Mouse (Mus musculus): ENCODE measurements around the gene Cnksr3.

Cnksr3 gene

GRCm38 (mm10) chr10:7077971-7078370 is 134.1 kb downstream of the Cnksr3 start:
- DNase-seq (ENCODE audit: low read depth, low spot score), result no peak

GRCm38 (mm10) chr10:7077389-7077808 is 134.6 kb downstream of the Cnksr3 start:
- DNase-seq (ENCODE audit: low read depth, low spot score), result no peak

GRCm38 (mm10) chr10:7076662-7077211 is 135.3 kb downstream of the Cnksr3 start:
- DNase-seq (ENCODE audit: low read depth, low spot score), result no peak

- peak; percentile 62 for DNase-seq (ENCODE audit: low read depth, low spot score)
These were observed 135.8 kb downstream of the Cnksr3 start for GRCm38 (mm10) chr10:7076201-7076600.

GRCm38 (mm10) chr10:7075661-7076060 is 136.4 kb downstream of the Cnksr3 start:
- DNase-seq (ENCODE audit: low read depth, low spot score), result no peak

- DNase-seq (ENCODE audit: low read depth, low spot score), result no peak
These were observed 137.8 kb downstream of the Cnksr3 start for GRCm38 (mm10) chr10:7074231-7074630.

- DNase-seq (ENCODE audit: low read depth, low spot score), result no peak
These were observed 141.1 kb downstream of the Cnksr3 start for GRCm38 (mm10) chr10:7070924-7071323.

- DNase-seq (ENCODE audit: low read depth, low spot score), result no peak
These were observed 141.8 kb downstream of the Cnksr3 start for GRCm38 (mm10) chr10:7070100-7070835.

- no peak for DNase-seq (ENCODE audit: low read depth, low spot score)
These were observed 142.9 kb downstream of the Cnksr3 start for GRCm38 (mm10) chr10:7069090-7069489.
